Mouse (Mus musculus): ENCODE measurements at regions not wholly inside any gene's neighbourhood (a gene's known extent, or its start where the extent isn't known, plus 50 kb on each side); places are given as distances from the start of the nearest gene placed in this dataset.

DNA sequence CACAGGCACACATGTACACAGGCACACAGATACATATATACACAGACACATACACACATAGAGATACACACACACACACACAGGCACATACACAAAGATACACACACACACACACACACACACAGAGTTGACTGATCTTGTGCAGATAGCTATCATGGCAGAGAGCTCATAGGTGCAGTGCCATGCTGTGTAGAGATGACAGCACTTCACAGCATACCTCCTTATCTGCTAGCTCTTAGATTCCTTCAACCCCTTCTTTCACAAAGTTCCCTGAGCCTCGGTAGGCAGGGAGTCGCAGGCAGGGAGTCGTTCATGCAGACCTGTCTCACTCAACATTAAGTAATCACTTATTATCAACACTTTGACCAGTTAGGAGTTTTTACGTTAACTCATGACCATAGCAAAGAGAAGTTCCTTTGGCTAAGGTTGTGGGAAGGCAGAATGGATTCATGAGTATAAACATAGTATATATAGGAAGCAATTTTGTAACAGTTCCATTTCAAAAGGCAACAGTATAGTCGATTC is 74.4 kb upstream of the Klf13 start:
- no peaks in the 10 kb centered on the region for H3K36me3 ChIP-seq (ENCODE audit: control insufficient read depth, insufficient read depth, low read length)
- H3K4me3 ChIP-seq (ENCODE audit: low read depth, low read length): no peak overlapping the region
- no peak overlapping the region for H3K4me2 ChIP-seq
- ATAC-seq (ENCODE audit: low FRiP score) (no peak), DNase-seq (ENCODE audit: low spot score, missing footprints) (no peak)
- H3K27ac ChIP-seq (ENCODE audit: low read depth, low read length): no peak overlapping the region
- no peaks in the 10 kb centered on the region for H3K27me3 ChIP-seq (ENCODE audit: control insufficient read depth, insufficient read depth, low read length)
- no peaks in the 10 kb centered on the region for H3K4me1 ChIP-seq (ENCODE audit: control insufficient read depth, insufficient read depth, low read length)
- no peak overlapping the region for H3K9ac ChIP-seq (ENCODE audit: low read length)
- H3K9me3 ChIP-seq (ENCODE audit: control insufficient read depth, low read length): no peaks in the 10 kb centered on the region
- WGBS: 84% methylated on average over 5 of the region's 5 CpGs

DNA sequence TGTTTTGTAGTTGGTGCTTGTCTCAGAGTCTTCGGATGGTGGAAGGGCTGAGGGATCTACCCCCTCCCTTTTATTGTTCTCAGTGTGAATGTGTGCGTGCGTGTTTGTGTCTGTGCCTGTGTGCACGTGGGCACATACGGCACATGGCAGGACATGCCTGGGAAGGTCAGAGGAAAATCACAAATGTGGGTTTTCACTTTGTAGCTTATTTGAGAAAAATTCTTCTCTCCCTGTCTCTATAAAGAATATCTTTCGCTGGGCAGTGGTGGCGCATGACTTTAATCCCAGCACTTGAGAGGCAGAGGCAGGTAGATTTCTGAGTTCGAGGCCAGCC is 73.5 kb upstream of the Klf13 start:
- Histone ChIP-seq H3K27ac (ENCODE audit: low read depth, low read length) (no peak overlapping the region), H3K27me3 (ENCODE audit: control insufficient read depth, insufficient read depth, low read length) (no peaks in the 10 kb centered on the region), H3K36me3 (ENCODE audit: control insufficient read depth, insufficient read depth, low read length) (no peaks in the 10 kb centered on the region), H3K9ac (ENCODE audit: low read length) (no peak overlapping the region), H3K4me2 (no peak overlapping the region), H3K4me1 (ENCODE audit: control insufficient read depth, insufficient read depth, low read length) (no peaks in the 10 kb centered on the region), H3K9me3 (ENCODE audit: control insufficient read depth, low read length) (no peaks in the 10 kb centered on the region), H3K4me3 (ENCODE audit: low read depth, low read length) (no peak overlapping the region)
- no peak for DNase-seq (ENCODE audit: low spot score, missing footprints)
- WGBS: 86% methylated on average over 8 of the region's 8 CpGs
- ATAC-seq (ENCODE audit: low FRiP score): no peak

DNA sequence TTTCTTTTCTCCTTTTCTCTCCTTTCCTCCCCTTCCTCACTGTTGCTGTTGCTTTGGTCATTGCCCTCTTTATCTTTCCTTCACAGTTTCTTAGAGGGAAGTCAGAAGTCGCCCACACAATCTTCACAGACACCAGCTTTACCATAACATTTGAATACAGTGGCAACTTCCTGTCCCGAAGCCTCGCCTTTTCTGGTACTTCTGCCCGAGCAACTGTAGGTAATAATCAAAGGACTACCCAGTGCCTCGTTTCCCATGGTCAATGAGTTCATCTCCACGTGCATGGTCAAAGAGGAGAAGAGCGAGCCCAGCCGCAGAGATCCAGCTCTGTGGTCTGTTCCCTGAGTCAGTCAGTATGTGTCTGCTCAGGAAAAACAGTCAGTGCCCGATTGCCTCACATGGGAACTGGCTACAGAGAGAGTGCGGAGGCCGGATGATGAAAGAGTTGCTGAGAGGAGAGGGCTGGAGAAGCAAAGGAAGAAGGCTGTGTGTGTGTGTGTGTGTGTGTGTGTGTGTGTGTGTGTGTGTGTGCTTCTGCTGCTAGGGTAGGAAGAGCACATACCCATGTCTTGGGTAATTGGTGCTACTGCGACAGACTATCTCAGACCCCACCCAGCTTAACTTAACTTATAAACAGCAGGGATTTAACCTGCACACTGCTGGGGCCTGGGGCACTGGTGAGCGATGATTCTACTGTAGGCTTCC is 73.0 kb upstream of the Klf13 start:
- H3K36me3 ChIP-seq (ENCODE audit: control insufficient read depth, insufficient read depth, low read length): no peaks in the 10 kb centered on the region
- H3K9me3 ChIP-seq (ENCODE audit: control insufficient read depth, low read length): no peaks in the 10 kb centered on the region
- DNase-seq (ENCODE audit: low spot score, missing footprints) (no peak), ATAC-seq (ENCODE audit: low FRiP score) (no peak)
- H3K27ac ChIP-seq (ENCODE audit: low read depth, low read length): no peak overlapping the region
- 75% methylated on average over 13 of the region's 13 CpGs for WGBS
- no peak overlapping the region for H3K4me2 ChIP-seq
- H3K4me3 ChIP-seq (ENCODE audit: low read depth, low read length): no peak overlapping the region
- H3K4me1 ChIP-seq (ENCODE audit: control insufficient read depth, insufficient read depth, low read length): no peaks in the 10 kb centered on the region
- H3K27me3 ChIP-seq (ENCODE audit: control insufficient read depth, insufficient read depth, low read length): no peaks in the 10 kb centered on the region
- no peak overlapping the region for H3K9ac ChIP-seq (ENCODE audit: low read length)

DNA sequence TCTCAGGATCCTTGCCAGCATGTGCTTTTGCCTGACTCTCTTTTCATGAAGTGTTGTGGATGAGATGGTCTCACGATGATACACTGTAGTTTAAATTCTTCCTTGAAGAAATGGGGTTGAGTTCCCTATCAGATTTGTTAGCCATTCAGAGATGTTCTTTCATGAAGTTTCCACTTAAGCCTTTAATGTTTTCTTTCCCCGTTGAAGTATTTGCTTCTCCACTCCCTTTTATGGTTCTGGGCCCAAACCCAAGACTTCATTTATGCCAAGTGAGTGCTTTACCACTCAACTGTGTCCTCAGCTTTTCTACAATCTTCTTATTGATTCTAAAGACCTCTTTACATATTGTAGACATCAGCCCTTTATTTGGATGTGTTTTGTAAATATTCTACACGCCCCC is 71.9 kb upstream of the Klf13 start:
- no peak for DNase-seq (ENCODE audit: low spot score, missing footprints)
- no peak overlapping the region for H3K4me2 ChIP-seq
- no peaks in the 10 kb centered on the region for H3K36me3 ChIP-seq (ENCODE audit: control insufficient read depth, insufficient read depth, low read length)
- no peak overlapping the region for H3K4me3 ChIP-seq (ENCODE audit: low read depth, low read length)
- no peak overlapping the region for H3K27ac ChIP-seq (ENCODE audit: low read depth, low read length)
- no peak overlapping the region for H3K9ac ChIP-seq (ENCODE audit: low read length)
- 85% methylated on average over 3 of the region's 3 CpGs for WGBS
- no peaks in the 10 kb centered on the region for H3K9me3 ChIP-seq (ENCODE audit: control insufficient read depth, low read length)
- no peaks in the 10 kb centered on the region; the same call in 1 of the 2 replicates for H3K27me3 ChIP-seq (ENCODE audit: control insufficient read depth, insufficient read depth, low read length)
- ATAC-seq (ENCODE audit: low FRiP score): no peak
- no peaks in the 10 kb centered on the region for H3K4me1 ChIP-seq (ENCODE audit: control insufficient read depth, insufficient read depth, low read length)

DNA sequence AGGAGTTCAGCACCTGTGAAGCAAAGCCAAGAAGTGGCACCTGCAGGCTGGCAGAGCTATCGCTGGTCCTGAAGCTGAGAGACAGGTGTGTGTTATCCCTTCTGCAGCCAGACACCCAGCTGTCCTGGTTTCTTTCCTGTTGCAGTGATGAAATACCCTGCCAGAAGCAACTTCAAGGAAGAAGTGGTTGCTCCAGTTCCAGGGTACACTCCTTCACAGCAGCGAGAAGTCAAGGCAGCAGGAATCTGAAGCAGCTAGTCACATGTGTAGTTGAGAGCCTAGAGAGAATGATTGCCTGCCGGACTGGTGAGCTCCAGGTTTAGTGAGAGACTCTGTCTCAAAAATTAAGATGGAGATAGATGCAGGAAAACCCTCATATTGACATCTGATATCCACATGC is 69.1 kb upstream of the Klf13 start:
- Histone ChIP-seq H3K4me1 (ENCODE audit: control insufficient read depth, insufficient read depth, low read length) (no peaks in the 10 kb centered on the region), H3K9ac (ENCODE audit: low read length) (no peak overlapping the region), H3K9me3 (ENCODE audit: control insufficient read depth, low read length) (no peaks in the 10 kb centered on the region), H3K4me2 (no peak overlapping the region), H3K27ac (ENCODE audit: low read depth, low read length) (no peak overlapping the region), H3K27me3 (ENCODE audit: control insufficient read depth, insufficient read depth, low read length) (no peaks in the 10 kb centered on the region; the same call in 1 of the 2 replicates), H3K36me3 (ENCODE audit: control insufficient read depth, insufficient read depth, low read length) (no peaks in the 10 kb centered on the region), H3K4me3 (ENCODE audit: low read depth, low read length) (no peak overlapping the region)
- WGBS: 89% methylated on average over 3 of the region's 3 CpGs
- DNase-seq (ENCODE audit: low spot score, missing footprints): no peak
- ATAC-seq (ENCODE audit: low FRiP score): no peak

DNA sequence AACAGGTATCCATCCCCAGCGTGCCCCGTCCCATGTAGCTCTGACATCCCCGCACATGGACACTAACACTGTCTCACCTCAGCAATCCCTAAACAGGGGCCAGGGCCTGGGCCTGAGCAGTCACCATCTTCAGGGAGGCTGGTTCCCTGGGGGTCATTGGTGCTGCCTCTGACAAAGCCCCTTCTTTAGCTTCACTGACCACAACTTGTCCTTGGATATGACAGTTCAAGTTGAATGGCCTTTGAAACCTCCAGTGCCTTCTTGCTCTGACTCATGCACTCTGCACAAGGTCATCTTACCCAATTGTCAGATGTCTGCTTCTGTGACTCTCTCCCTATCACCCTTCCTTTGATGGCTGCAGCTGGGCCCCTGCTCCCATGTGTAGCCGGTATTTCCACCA is 68.2 kb upstream of the Klf13 start:
- no peaks in the 10 kb centered on the region for H3K9me3 ChIP-seq (ENCODE audit: control insufficient read depth, low read length)
- no peaks in the 10 kb centered on the region; the same call in 1 of the 2 replicates for H3K27me3 ChIP-seq (ENCODE audit: control insufficient read depth, insufficient read depth, low read length)
- WGBS: 92% methylated on average over 4 of the region's 4 CpGs
- ATAC-seq (ENCODE audit: low FRiP score): no peak
- no peaks in the 10 kb centered on the region for H3K36me3 ChIP-seq (ENCODE audit: control insufficient read depth, insufficient read depth, low read length)
- H3K4me1 ChIP-seq (ENCODE audit: control insufficient read depth, insufficient read depth, low read length): no peaks in the 10 kb centered on the region
- no peak for DNase-seq (ENCODE audit: low spot score, missing footprints)
- no peak overlapping the region for H3K4me2 ChIP-seq
- H3K4me3 ChIP-seq (ENCODE audit: low read depth, low read length): no peak overlapping the region
- H3K9ac ChIP-seq (ENCODE audit: low read length): no peak overlapping the region
- no peak overlapping the region for H3K27ac ChIP-seq (ENCODE audit: low read depth, low read length)

DNA sequence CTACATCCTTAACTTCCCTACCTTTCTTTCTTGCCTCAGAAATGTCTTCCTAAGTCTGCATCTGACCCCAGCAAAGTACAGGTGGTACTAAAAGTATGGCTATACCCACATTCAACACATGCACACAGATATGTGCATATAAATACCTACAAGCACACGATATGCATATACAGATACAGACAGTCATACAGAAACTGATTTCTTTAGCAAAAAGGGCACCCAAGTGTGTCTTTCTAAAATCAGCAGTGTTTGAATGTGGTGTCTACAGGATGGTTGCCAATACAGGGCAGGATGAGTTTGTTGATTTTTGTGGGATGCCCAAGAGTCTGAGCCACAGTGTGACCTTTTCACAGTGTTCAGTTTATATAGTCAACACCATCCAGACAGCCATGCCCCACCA is 67.0 kb upstream of the Klf13 start:
- no peak overlapping the region for H3K4me2 ChIP-seq
- no peaks in the 10 kb centered on the region for H3K9me3 ChIP-seq (ENCODE audit: control insufficient read depth, low read length)
- no peak for DNase-seq (ENCODE audit: low spot score, missing footprints)
- H3K9ac ChIP-seq (ENCODE audit: low read length): no peak overlapping the region
- 88% methylated on average over 1 of the region's 1 CpGs for WGBS
- no peaks in the 10 kb centered on the region for H3K36me3 ChIP-seq (ENCODE audit: control insufficient read depth, insufficient read depth, low read length)
- no peak for ATAC-seq (ENCODE audit: low FRiP score)
- H3K27me3 ChIP-seq (ENCODE audit: control insufficient read depth, insufficient read depth, low read length): no peaks in the 10 kb centered on the region; the same call in 1 of the 2 replicates
- no peak overlapping the region for H3K27ac ChIP-seq (ENCODE audit: low read depth, low read length)
- H3K4me3 ChIP-seq (ENCODE audit: low read depth, low read length): no peak overlapping the region
- H3K4me1 ChIP-seq (ENCODE audit: control insufficient read depth, insufficient read depth, low read length): no peaks in the 10 kb centered on the region

DNA sequence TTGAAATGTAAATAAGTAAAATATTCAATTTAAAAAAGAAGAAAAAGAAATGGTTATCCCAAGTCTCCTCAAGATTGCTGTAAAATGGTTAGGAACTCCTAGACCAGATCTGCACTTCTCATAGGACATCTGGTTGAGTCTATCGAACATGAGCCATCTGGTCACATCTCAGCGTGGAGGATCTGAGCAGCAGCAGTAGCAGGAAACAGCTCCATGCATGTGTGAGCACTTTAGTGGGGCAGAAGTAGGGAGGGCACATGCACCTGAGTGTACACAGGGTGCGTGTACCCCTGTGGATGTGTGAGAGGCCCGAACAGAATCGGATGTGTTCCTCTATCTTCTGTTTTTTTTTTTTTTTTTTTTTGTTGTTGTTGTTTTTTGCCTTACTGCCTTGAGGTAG is 65.2 kb upstream of the Klf13 start:
- no peak overlapping the region for H3K9ac ChIP-seq (ENCODE audit: low read length)
- H3K27ac ChIP-seq (ENCODE audit: low read depth, low read length): no peak overlapping the region
- no peaks in the 10 kb centered on the region for H3K9me3 ChIP-seq (ENCODE audit: control insufficient read depth, low read length)
- H3K4me3 ChIP-seq (ENCODE audit: low read depth, low read length): no peak overlapping the region
- 93% methylated on average over 5 of the region's 5 CpGs for WGBS
- ATAC-seq (ENCODE audit: low FRiP score): no peak
- H3K27me3 ChIP-seq (ENCODE audit: control insufficient read depth, insufficient read depth, low read length): no peaks in the 10 kb centered on the region; the same call in 1 of the 2 replicates
- DNase-seq (ENCODE audit: low spot score, missing footprints): no peak
- no peaks in the 10 kb centered on the region for H3K4me1 ChIP-seq (ENCODE audit: control insufficient read depth, insufficient read depth, low read length)
- H3K36me3 ChIP-seq (ENCODE audit: control insufficient read depth, insufficient read depth, low read length): no peaks in the 10 kb centered on the region
- no peak overlapping the region for H3K4me2 ChIP-seq

DNA sequence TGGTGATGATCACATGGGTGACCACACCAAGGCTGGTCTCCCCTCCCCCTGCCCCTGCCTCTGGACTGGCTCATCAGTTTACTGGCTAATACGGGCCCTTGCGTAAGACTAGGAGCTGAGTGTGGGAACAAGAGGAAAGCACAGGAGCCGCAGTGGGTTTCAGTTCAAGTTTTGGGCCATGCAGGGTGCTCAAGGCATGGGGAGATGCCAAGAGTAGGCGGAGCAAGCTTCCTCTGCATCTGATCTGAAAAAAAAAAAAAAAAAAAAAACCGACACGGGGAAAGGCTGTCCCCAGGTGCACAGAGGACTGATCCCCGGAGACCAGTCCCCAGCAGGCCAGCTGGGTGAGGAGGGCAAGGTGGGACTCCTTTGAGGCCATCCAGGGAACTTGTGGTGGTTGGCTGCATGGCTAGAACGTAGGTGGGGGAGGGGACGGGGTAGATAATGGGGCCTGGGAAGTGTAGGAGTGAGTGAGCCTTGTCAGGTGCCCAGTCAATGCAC is 62.9 kb upstream of the Klf13 start:
- H3K27me3 ChIP-seq (ENCODE audit: control insufficient read depth, insufficient read depth, low read length): no peaks in the 10 kb centered on the region; the same call in 1 of the 2 replicates
- H3K4me1 ChIP-seq (ENCODE audit: control insufficient read depth, insufficient read depth, low read length): no peaks in the 10 kb centered on the region
- 74% methylated on average over 8 of the region's 9 CpGs for WGBS
- H3K36me3 ChIP-seq (ENCODE audit: control insufficient read depth, insufficient read depth, low read length): no peaks in the 10 kb centered on the region
- H3K4me2 ChIP-seq: no peak overlapping the region
- peak; percentile 10 for DNase-seq (ENCODE audit: low spot score, missing footprints)
- H3K9me3 ChIP-seq (ENCODE audit: control insufficient read depth, low read length): no peaks in the 10 kb centered on the region
- no peak overlapping the region for H3K9ac ChIP-seq (ENCODE audit: low read length)
- H3K27ac ChIP-seq (ENCODE audit: low read depth, low read length): no peak overlapping the region
- no peak for ATAC-seq (ENCODE audit: low FRiP score)
- no peak overlapping the region for H3K4me3 ChIP-seq (ENCODE audit: low read depth, low read length)
